Mouse (Mus musculus): Measurements from ENCODE around the gene Syt12.
A peak's percentile ranks its signal among the peaks of the same experiment; 100 is the strongest.
"Not testable (repeated sequence)": the region's sequence is repeated elsewhere in the genome, so short reads cannot be mapped to it uniquely, and the experiment has no call there.

Gene Syt12

GRCm38 (mm10) chr19:4491080-4491695 lies 13.9 kb upstream of the Syt12 start:
- DNase-seq (ENCODE audit: low spot score in 2 of 2): no peak

GRCm38 (mm10) chr19:4487877-4488276 lies 10.6 kb upstream of the Syt12 start:
- DNase-seq (ENCODE audit: low spot score in 2 of 2): no peak

- no peak for DNase-seq (ENCODE audit: low spot score in 2 of 2)
Observed at GRCm38 (mm10) chr19:4485006-4485405, 7.8 kb upstream of the Syt12 start.

- no peak for DNase-seq (ENCODE audit: low spot score in 2 of 2)
Observed at GRCm38 (mm10) chr19:4482111-4482859, 5.0 kb upstream of the Syt12 start.

DNA sequence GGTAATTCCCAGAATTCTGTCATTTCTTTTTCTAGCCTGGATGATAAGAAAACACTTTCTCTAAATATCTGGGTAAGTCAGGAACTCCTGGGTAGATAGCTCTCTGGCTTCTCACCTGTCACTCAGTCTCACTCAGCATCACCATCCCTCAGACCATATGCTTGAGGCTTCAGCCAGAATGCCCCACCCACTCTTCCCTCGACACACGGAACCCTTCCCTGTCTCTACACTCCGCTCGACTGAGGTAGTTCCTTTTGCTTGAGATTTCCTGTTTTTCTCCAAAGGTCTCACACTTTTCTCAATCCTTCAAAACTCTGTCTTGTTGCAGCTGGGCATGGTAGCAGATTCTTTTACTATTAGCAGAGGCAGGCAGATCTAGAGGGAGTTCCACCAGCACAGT lies 4.1 kb upstream of the Syt12 start:
- no peak for DNase-seq (ENCODE audit: low spot score in 2 of 2)

DNA sequence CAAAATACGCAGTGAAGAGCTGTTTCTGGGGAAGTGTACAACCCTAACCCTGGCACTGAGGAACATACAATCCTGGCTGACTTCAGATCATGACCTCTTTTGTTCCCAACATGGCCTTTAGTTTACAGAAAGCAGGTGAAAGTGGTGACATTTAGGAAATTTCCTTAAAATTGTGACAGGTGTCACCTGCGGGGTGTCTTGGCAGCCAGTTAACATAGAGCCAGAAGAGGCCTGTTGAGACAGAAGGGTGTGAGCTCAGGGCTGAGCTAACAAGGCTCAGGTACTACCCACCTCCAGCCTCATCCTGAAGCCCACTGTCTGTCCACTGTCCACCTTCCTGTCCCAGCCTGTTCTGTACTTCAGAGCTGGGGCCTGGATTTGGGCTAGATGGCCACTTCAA lies 2.8 kb upstream of the Syt12 start:
- no peak for DNase-seq (ENCODE audit: low spot score in 2 of 2)

DNA sequence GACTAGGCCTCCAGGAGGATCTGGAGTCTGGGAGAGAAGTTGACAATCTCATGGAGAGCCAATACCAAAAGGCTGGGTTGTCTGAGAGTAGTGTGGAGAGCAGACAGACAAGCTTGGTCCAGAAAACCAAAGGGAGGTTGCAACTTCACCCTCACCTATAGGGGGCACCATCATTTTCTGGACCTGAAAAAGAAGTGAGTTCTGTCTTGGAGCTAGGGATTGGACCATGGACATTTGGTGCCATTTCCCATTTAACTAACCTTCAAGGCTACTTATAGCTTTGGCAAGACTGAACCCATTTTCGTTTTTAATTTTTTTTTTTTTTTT lies 906 bp upstream of the Syt12 start:
- no peak for DNase-seq (ENCODE audit: low spot score in 2 of 2)

DNA sequence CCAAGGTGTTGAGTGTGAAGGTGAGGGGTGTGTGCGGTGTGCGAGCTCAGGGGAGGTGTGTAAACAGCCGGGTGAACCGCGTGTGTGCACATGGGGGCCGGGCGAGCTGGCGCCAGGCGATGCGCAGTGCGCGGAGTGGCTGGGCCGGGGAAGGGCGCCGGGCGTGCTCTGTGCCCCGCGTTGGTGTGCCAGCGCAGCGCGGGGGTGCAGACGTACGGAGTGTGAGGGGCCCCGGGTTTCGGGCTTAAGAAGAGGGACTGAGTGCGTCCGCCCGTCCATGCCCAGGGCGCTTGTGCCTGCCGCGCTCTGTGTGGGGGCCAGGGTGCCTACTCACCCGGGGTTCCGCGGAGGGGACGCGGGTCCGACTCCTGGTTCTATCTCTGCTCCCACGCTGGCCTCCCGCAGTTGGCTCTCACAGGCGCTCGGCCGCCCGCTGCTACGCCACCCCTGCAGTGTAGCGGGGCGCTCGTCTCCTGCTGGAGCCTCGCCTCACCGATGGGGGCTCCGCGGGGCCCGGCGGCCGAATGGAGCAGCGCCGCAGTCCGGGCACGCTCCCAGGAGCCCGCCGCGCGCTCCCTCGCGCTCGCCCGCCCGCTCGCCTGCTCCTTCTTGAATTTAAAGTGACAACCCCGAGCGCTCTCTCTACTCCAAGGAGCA lies 518 bp downstream of the Syt12 start:
- DNase-seq (ENCODE audit: low spot score in 2 of 2): peak in 1 of 2 experiments; percentile 25

DNA sequence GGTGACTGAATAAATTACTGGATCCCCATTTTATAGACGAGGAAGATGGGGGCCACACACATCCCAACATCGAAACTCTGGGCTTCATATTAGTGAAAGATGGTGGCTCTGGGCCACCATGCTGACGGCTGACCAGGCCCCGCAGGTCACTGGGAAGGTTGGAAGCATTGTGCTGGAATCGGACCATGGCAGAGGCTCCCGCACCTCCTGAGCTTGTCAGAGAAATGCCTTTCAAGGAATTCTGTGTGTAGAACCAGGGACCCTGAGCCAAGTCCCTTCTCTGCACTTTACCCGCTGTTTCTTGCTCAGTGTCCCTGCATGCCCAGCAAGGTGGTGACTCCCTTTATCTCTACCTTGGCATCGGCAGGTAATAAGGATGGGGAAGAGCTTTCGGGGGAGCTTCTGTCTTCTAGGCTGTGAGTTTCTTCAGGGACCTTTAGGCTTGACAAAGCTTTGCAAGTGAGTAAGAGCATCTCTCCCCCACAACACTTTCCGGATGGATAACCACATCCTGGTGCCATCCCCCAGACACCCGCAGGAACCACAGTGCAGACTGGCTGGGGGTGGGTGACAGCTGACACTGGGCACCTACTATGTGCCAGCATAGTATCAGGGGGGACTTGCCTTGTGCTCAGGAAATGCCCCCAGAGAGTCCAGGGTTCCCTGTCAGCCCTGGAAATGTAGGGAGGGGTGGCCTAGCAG lies 1.9 kb downstream of the Syt12 start:
- no peak for DNase-seq (ENCODE audit: low spot score in 2 of 2)

DNA sequence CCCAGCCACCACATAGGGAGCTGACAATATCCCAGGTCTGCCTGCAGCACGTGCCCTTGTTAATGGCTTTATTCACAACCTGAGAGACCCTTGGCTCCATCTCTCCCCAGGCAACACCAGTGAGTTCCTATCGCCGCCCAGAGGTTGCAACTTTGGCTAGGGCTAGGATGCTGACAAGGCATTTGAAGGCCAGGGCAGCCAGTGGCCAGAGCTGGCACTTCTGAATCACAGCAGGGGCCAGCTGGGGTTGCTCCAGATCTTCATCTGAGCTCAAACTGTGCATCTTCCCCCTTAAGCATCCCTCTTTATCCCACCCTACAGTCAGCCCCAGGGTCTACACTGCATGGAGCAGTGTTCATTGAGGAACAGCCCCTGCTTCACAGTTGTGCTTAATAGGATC lies 2.5 kb downstream of the Syt12 start:
- no peak for DNase-seq (ENCODE audit: low spot score in 2 of 2)

DNA sequence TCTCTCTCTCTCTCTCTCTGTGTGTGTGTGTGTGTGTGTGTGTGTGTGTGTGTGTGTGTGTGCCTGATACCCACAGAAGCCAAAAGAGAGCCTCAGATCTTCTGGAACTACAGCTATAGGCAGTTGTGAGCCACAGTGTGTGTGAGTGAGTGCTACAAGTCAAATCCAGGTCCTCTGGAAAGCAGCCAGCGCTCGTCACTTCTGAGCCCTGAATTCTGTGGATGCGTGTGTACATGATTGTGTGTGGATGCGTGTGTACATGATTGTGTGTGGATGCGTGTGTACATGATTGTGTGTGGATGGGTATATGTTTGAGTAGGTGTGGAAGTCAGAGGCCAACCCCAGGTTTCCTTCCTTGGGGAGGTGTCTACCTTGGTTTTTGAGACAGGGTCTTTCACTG lies 3.7 kb downstream of the Syt12 start:
- no peak for DNase-seq (ENCODE audit: low spot score in 2 of 2)

DNA sequence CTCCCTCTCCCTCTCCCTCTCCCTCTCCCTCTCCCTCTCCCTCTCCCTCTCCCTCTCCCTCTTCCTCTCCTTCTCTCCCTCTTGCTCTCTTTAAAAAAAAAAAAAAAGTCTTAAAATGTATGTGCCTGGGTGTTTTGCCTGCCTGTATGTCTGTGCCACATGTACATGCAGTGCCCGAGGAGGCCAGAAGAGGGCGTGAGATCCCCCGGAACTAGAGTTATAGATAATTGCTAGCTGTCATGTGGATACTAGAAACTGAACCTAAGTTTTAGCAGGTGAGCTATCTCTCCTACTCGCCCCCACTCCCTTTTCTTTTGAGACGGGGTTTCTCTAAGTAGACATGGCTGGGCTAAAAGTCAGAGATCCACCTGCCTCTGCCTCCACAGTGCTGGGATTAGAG lies 8.9 kb downstream of the Syt12 start:
- no peak for DNase-seq (ENCODE audit: low spot score in 2 of 2)

GRCm38 (mm10) chr19:4464666-4465065 lies 12.6 kb downstream of the Syt12 start:
- no peak for DNase-seq (ENCODE audit: low spot score in 2 of 2)

DNA sequence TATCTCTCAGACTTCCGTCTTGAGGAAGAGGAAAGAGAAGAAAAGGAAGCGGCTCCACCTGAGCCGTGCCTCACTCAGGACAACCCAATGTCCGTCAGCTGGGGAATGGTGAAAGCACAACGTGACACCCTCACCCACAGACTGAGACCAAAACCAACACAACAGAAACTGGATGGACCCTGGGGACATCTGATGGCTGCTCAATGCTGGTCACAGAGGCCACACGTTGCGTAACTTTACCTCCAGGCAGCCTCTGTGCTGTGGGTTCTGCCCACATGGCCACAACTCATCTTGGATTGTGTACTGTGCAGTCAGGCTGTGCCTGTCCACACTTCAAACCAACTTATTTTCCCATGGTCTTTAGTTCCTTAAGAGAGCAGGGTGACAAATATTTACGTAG lies 15.3 kb downstream of the Syt12 start:
- DNase-seq (ENCODE audit: low spot score in 2 of 2): no peak

GRCm38 (mm10) chr19:4456227-4456626 lies 21.0 kb downstream of the Syt12 start:
- DNase-seq (ENCODE audit: low spot score in 2 of 2): peak in 1 of 2 experiments; percentile 50

- no peak for DNase-seq (ENCODE audit: low spot score in 2 of 2)
Observed at GRCm38 (mm10) chr19:4455071-4455800, 22.0 kb downstream of the Syt12 start.

- not testable (repeated sequence) for DNase-seq (ENCODE audit: low spot score in 2 of 2)
Observed at GRCm38 (mm10) chr19:4454040-4454439, 23.2 kb downstream of the Syt12 start.

DNA sequence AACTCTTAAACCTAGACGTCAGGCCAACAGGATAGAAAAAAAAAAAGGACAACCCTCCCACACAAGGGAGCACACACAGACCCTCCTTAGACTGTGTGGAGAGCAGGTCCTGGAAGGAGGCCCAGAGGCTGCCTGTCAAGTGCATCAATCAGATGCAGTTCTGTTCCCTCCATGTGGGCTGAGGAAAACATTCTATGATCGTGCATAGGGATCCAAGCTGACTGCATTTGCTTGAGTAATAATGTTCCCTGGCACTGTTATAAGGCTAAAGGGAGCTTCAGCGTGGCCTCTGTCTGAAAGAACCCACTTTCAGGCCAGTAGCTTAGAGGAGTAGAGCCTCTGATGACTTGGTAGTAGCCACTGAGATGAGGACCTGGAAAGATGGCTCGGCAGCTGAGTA lies 24.7 kb downstream of the Syt12 start:
- DNase-seq (ENCODE audit: low spot score in 2 of 2): no peak

DNA sequence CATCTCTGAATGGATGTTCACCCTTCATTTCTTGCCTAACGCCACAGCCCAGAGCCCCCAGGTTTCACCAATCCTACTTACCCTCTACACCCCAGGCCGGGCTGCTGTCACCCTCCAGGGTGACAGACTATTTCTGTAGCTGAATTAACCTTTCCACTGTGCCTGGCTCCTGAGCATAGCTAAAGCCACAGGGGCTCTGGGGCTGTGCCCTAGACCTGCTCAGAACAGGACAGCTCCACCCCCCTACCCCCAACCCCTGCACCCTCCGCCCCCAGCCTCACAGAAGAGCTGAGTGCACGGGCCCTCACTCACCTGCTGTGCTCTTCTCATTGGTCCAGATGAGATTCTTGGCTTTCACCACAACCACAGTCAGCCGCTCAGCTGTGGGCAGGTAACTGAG lies 25.3 kb downstream of the Syt12 start:
- no peak for DNase-seq (ENCODE audit: low spot score in 2 of 2)

GRCm38 (mm10) chr19:4451098-4451497 lies 26.1 kb downstream of the Syt12 start:
- DNase-seq (ENCODE audit: low spot score in 2 of 2): no peak

GRCm38 (mm10) chr19:4450666-4451065 lies 26.6 kb downstream of the Syt12 start:
- no peak for DNase-seq (ENCODE audit: low spot score in 2 of 2)

DNA sequence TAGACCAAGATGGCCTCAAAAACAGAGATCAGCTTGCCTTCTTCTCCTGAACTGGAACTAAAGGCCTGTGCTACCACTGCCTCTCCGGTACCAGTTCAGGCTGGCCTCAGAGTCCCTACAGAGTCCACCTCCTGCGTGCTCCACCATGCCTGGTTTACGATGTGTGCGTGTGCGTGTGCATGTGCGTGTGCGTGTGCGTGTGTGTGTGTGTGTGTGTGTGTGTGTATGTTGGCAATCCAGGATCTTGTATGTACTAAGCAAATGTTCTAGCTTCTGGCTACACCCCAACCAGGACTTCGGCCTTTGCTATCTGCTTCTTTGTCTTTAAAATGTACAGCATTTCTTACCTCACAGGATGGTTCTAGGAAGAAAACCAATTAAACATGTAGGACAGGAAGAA lies 28.0 kb downstream of the Syt12 start:
- no peak for DNase-seq (ENCODE audit: low spot score in 2 of 2)

All from urinary bladder, adult 18-20 months (tissue).